Mouse (Mus musculus) ES-E14 (cell line): ENCODE results near the gene Chmp5.
"Not testable (repeated sequence)": the region's sequence is repeated elsewhere in the genome, so short reads cannot be mapped to it uniquely, and the experiment has no call there.

Experiments used
- CHD2 ChIP-seq: IDR thresholded peaks from 2 replicates; pipeline ENCODE4 v1.6.1; 2014; ENCODE audit warnings: mild to moderate bottlenecking, low read depth, low read length, inconsistent platforms
- HCFC1 ChIP-seq: IDR thresholded peaks from 2 replicates; pipeline ENCODE4 v1.6.1; 2012; ENCODE audit warnings: low read length, inconsistent platforms, borderline replicate concordance; ENCODE audit not compliant: insufficient read depth
- MAFK ChIP-seq: IDR thresholded peaks from 2 replicates; pipeline ENCODE4 v1.6.1; 2014; ENCODE audit warnings: mild to moderate bottlenecking, low read depth, low read length, inconsistent platforms; ENCODE audit not compliant: insufficient read depth

DNA sequence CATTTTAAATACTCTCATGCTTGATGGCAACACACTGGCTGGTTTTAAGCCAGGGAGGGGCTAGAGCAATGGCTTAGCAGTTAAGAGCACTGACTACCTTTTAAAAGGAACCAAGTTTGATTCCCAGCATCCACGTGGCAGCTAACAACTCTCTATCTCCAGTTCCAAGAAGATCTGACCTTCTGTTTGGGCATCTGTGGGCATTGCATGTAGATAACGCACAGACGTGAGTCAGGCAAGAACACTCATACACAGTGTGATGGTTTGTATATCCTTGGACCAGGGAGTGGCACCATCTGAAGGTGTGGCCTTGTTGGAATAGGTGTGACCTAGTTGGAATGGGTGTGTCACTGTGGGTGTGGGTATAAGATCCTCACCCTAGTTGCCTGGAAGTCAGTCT, 13.8 kb upstream of the Chmp5 start:
- not testable (repeated sequence) for TF ChIP-seq CHD2, MAFK, HCFC1
